Mouse (Mus musculus) forebrain, postnatal 0 days (tissue): ENCODE results near the gene Fbxo17. TPM values are rescaled to one million over a fixed set of nuclear protein-coding genes. Genes with fewer than 3 reads are reported as not detected.

ENCODE experiments used
- ATAC-seq: fragments of 200-750 bp; cut with Nextera tagmentation; 2 replicates; pipeline ENCODE4 v1.8.0; 2017; ENCODE audit warnings: mild to moderate bottlenecking, moderate library complexity
- DNase-seq: peaks from one replicate; pipeline ENCODE4 v3.0.0-alpha.2; 2015
- H3K27ac ChIP-seq: fragments of 300-500 bp; sonication (generic); 2 replicates; pipeline ENCODE4 v1.5.1; 2014; ENCODE audit warnings: low read depth, mild to moderate bottlenecking, antibody characterized with exemption, low read length, moderate library complexity, mixed read lengths
- H3K27me3 ChIP-seq: fragments of 300-500 bp; sonication (generic); 2 replicates; pipeline ENCODE4 v1.6.1; 2014; ENCODE audit warnings: mild to moderate bottlenecking, low read length, mixed read lengths; ENCODE audit not compliant: insufficient read depth
- H3K36me3 ChIP-seq: fragments of 300-500 bp; sonication (generic); 2 replicates; pipeline ENCODE4 v1.6.1; 2014; ENCODE audit warnings: mild to moderate bottlenecking, moderate library complexity; ENCODE audit not compliant: insufficient read depth
- H3K4me1 ChIP-seq: fragments of 300-500 bp; sonication (generic); 2 replicates; pipeline ENCODE4 v1.6.1; 2014; ENCODE audit warnings: antibody characterized with exemption; ENCODE audit not compliant: insufficient read depth
- H3K4me2 ChIP-seq: fragments of 300-500 bp; sonication (generic); 2 replicates; pipeline ENCODE4 v1.6.1; 2014; ENCODE audit warnings: low read depth, mild to moderate bottlenecking, moderate library complexity
- H3K4me3 ChIP-seq: fragments of 300-500 bp; sonication (generic); 2 replicates; pipeline ENCODE4 v1.5.1; 2014; ENCODE audit warnings: low read depth, low read length, mixed read lengths
- H3K9ac ChIP-seq: fragments of 300-500 bp; sonication (generic); 2 replicates; pipeline ENCODE4 v1.6.1; 2014; ENCODE audit warnings: mild to moderate bottlenecking
- H3K9me3 ChIP-seq: fragments of 300-500 bp; sonication (generic); 2 replicates; pipeline ENCODE4 v1.6.1; 2016; ENCODE audit warnings: low read length
- CTCF ChIP-seq: sonication (generic); IDR thresholded peaks from 2 replicates; pipeline ENCODE4 v1.5.1; 2016; ENCODE audit warnings: antibody characterized with exemption, control low read depth, low read depth
- WGBS: fragments of 180-500 bp; shearing (Covaris S2); extraction: QIAGEN DNeasy Blood & Tissue Kit; methylation state at CpG from one replicate; pipeline ENCODE4 v1.1.7; 2014; 5-methylcytosine and 5-hydroxymethylcytosine counted together
- polyA plus RNA-seq: library from polyadenylated mRNA; unstranded; fragments of >200 nt; fragmentation: Nextera tagmentation; extraction: Ambion mirVana; gene quantifications from 2 replicates; pipeline ENCODE4 v1.2.1, GENCODE M21; 2015
- total RNA-seq: library from RNA; depleted of rRNA; stranded (reverse); fragments of >200 nt; gene quantifications from 2 replicates; pipeline ENCODE4 v1.2.3, GENCODE M21; 2014

The Fbxo17 gene
- total and polyA plus RNA-seq, 2 experiments from 2014 or later = 4.5 to 4.6 TPM

DNA sequence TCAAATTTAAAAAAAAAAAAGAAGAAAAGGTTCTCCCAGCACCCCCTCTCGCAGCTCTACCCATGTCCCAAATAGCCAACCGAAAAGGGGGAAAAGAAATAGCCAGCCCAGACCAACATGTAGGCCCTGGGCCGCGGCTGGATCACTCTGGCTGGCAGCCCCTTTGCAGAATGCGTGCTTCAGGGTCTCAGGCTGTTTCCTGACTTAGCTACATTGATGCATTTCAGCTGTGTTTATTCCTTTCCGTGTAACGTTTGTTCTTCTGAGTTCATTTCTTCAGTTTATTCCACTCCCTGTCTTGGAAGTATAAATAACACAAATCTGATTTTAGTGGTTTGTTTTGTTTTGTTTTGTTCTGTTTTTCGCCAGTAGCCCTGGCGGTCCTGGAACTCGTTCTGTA, 1.1 kb downstream of the Fbxo17 start:
- no peak overlapping the region for H3K27ac ChIP-seq

DNA sequence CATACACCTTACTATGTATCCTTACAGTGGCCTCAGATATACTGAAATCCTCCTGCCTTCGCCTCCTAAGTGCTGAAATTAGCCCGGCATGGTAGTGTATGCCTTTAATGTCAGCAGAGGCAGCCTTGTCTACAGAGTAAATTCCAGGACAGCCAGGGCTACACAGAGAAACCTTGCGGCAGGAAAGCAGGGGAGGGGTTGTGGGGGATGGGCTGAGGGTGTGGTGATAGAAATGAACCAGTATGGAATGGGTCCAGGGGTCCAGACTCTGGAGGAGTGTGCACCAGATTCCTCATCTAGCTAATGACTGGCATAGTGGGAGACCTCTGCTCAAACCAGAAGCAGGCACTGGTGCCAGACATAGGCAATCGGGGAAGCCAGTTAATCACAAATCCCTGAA, 2.6 kb downstream of the Fbxo17 start:
- no peaks in the 10 kb centered on the region for H3K9me3 ChIP-seq

More for the DNA sequence above, 1.1 kb downstream of the Fbxo17 start:
- ATAC-seq = no peak
- Histone ChIP-seq H3K36me3 (no peaks in the 10 kb centered on the region), H3K4me3 (no peak overlapping the region), H3K4me1 (no peaks in the 10 kb centered on the region), H3K9me3 (no peaks in the 10 kb centered on the region), H3K27me3 (no peaks in the 10 kb centered on the region), H3K4me2 (no peak overlapping the region), H3K9ac (no peak overlapping the region)
- TF ChIP-seq CTCF = no peak
- DNase-seq = no peak
- whole genome bisulfite sequencing = 86% methylated on average over 10 of the region's 10 CpGs

DNA sequence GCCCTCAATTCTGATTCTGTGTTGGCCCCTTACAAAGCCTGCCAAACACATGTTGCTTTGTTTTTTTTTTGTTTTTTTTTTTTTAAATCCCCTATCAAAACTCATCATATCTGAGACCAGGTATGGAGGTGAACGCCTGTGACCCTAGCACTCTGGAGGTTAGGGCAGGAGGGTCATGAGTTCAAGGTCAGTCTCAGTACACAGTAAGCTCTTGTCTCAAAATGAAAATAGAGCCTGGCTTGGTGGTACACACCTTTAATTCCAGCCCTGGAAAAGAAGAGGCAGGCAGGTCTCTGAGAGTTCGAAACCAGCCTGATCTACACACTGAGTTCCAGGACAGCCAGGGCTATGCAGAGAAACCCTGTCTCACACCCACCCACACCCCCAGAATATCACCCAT, 3.0 kb downstream of the Fbxo17 start:
- no peak overlapping the region for H3K27ac ChIP-seq
- TF ChIP-seq CTCF = no peak
- no peaks in the 10 kb centered on the region for H3K9me3 ChIP-seq
- no peak overlapping the region for H3K4me3 ChIP-seq
- H3K4me1 ChIP-seq = no peaks in the 10 kb centered on the region
- ATAC-seq (no peak), DNase-seq (no peak)
- H3K9ac ChIP-seq = no peak overlapping the region
- H3K36me3 ChIP-seq = no peaks in the 10 kb centered on the region
- no peak overlapping the region for H3K4me2 ChIP-seq
- no peaks in the 10 kb centered on the region for H3K27me3 ChIP-seq
- WGBS = 96% methylated on average over 2 of the region's 2 CpGs

More for the DNA sequence above, 2.6 kb downstream of the Fbxo17 start:
- whole genome bisulfite sequencing = 62% methylated on average over 4 of the region's 4 CpGs
- Histone ChIP-seq H3K27ac (no peak overlapping the region), H3K36me3 (no peaks in the 10 kb centered on the region), H3K9ac (no peak overlapping the region), H3K4me2 (no peak overlapping the region), H3K4me3 (no peak overlapping the region), H3K27me3 (no peaks in the 10 kb centered on the region), H3K4me1 (no peaks in the 10 kb centered on the region)
- ATAC-seq = no peak
- no peak for DNase-seq
- no peak for TF ChIP-seq CTCF

DNA sequence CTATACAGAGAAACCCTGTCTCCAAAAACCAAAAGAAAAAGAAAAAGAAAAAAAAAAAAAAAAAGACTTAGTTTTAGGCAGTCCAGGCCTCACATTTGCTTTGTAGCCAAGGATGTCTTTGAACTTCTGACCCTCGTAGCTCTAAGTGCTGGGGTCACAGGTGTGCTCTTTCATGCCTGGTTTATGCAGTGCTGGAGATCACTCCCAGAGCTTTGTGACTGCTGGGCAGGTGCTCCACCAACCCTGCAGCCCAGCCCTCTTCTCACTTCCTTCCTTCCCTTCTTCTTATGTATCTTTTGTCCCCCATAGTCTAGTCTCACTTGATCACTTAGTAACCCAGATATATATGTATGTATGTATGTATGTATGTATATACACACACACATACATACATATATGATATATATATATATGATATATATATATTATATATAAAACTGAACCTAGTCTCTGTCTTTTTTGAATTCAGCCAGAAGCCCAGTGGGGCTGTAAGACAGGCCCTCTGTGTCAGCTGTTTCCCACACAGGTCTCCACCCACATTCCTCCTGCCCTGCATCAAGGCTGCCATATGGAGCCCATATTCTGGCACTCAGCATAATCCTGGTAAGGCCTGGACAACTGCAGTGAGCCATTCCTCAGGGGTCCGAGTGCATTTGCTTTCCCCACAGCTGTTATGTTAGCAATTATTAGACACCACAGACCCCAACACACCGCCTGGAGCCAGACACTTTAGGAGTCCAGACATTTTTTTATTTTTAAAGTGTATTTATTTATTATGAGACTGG, 4.3 kb downstream of the Fbxo17 start:
- no peak for ATAC-seq
- no peak for TF ChIP-seq CTCF
- WGBS = 79% methylated on average over 3 of the region's 3 CpGs
- Histone ChIP-seq H3K4me3 (no peak overlapping the region), H3K9me3 (no peaks in the 10 kb centered on the region), H3K4me2 (no peak overlapping the region), H3K27ac (no peak overlapping the region), H3K4me1 (no peaks in the 10 kb centered on the region), H3K27me3 (no peaks in the 10 kb centered on the region), H3K36me3 (no peaks in the 10 kb centered on the region), H3K9ac (no peak overlapping the region)
- no peak for DNase-seq

DNA sequence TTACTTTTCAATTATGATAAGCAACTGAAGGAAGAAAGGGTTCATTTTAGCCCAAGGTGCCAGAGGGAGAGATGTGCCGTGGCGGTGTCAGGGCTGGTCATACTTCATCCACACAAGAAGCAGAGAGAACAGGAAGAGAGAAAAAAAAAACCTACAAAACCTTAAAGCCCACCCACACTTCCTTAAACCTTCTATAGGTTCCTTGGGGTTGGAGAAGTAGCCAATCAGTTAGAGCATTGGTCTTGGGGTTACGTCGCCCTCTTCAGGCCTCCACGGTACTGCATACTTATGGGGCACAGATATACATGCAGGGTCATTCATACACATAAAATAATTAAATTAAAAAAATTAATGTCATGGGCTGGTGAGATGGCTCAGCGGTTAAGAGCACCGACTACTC, 5.5 kb downstream of the Fbxo17 start:
- H3K4me3 ChIP-seq = no peak overlapping the region
- ATAC-seq = no peak
- H3K27me3 ChIP-seq = no peaks in the 10 kb centered on the region
- no peak overlapping the region for H3K4me2 ChIP-seq
- no peaks in the 10 kb centered on the region for H3K9me3 ChIP-seq
- no peak overlapping the region for H3K27ac ChIP-seq
- TF ChIP-seq CTCF = peak; percentile 24; the same call in 1 of the 2 replicates
- DNase-seq = no peak
- no peaks in the 10 kb centered on the region for H3K36me3 ChIP-seq
- H3K9ac ChIP-seq = no peak overlapping the region
- 91% methylated on average over 7 of the region's 7 CpGs for WGBS
- no peaks in the 10 kb centered on the region for H3K4me1 ChIP-seq

DNA sequence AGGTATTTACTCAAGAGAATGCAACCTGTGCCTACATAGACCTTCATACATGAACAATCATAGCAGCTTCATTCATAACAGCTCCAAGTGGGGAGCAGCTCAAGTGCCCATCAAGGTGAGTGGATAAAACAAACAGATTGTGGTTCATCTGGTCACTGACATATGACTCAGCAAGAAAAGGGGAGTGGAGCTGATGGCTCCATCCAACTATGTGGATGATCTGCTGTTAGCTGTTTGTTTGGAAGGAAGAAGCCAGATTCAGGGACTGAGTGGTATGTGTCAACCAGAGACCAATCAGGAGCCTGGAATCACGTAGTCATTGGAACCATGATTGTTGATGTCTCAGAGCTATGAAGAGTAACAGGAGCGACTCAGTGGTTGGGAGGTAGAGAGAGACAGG, 8.0 kb downstream of the Fbxo17 start:
- H3K4me3 ChIP-seq = no peak overlapping the region

DNA sequence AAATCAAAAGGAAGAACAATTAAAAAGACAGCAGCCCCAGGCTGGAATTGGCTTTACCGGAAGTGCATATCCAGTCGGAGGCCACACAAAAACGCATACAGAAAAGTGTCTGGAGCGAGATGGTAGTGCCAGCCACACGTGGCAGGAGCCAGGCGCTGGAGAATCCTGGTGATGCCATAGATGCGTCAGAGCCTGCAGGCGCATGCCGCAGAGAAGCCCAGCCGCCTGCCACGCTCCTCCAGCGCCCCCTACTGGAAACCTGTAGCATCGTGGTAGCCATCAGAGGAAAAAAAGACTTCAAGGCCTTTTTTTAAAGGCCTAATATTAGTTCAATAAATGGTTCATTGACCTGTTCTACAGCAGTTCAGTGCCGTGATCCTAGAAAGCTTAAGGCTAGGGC, 10.0 kb downstream of the Fbxo17 start:
- 5% methylated on average over 14 of the region's 14 CpGs for WGBS
- Histone ChIP-seq H3K4me1 (no peaks in the 10 kb centered on the region; the same call in 1 of the 2 replicates), H3K9ac (no peak overlapping the region), H3K27ac (no peak overlapping the region), H3K27me3 (no peaks in the 10 kb centered on the region), H3K4me3 (no peak overlapping the region), H3K36me3 (no peaks in the 10 kb centered on the region), H3K9me3 (0 out of 2 replicates have a peak, but pooled peaks cover 3% of the 10 kb centered on the region), H3K4me2 (peak overlapping the region; percentile 23; the same call in 1 of the 2 replicates)
- DNase-seq (peak; percentile 89), ATAC-seq (peak; percentile 89)
- TF ChIP-seq CTCF = peak; percentile 91

More for the DNA sequence above, 8.0 kb downstream of the Fbxo17 start:
- Histone ChIP-seq H3K9ac (no peak overlapping the region), H3K4me2 (no peak overlapping the region), H3K36me3 (no peaks in the 10 kb centered on the region), H3K27ac (no peak overlapping the region), H3K9me3 (no peaks in the 10 kb centered on the region), H3K27me3 (no peaks in the 10 kb centered on the region), H3K4me1 (no peaks in the 10 kb centered on the region; the same call in 1 of the 2 replicates)
- 95% methylated on average over 2 of the region's 2 CpGs for WGBS
- TF ChIP-seq CTCF = no peak
- ATAC-seq (no peak), DNase-seq (no peak)
